Mouse (Mus musculus) heart, adult 2 months (tissue): Measurements from ENCODE around the gene Foxd3.

Source experiments
- CTCF ChIP-seq: fragments of 200-600 bp; IDR thresholded peaks from 2 replicates; pipeline ENCODE4 v1.8.1; 2022; ENCODE audit warnings: antibody characterized with exemption, mild to moderate bottlenecking, moderate library complexity
- POLR2A ChIP-seq: fragments of 200-500 bp; IDR thresholded peaks from 2 replicates; pipeline ENCODE4 v1.6.1; 2011; ENCODE audit warnings: mild to moderate bottlenecking, low read depth, low read length, control low read depth; ENCODE audit not compliant: insufficient read depth

DNA sequence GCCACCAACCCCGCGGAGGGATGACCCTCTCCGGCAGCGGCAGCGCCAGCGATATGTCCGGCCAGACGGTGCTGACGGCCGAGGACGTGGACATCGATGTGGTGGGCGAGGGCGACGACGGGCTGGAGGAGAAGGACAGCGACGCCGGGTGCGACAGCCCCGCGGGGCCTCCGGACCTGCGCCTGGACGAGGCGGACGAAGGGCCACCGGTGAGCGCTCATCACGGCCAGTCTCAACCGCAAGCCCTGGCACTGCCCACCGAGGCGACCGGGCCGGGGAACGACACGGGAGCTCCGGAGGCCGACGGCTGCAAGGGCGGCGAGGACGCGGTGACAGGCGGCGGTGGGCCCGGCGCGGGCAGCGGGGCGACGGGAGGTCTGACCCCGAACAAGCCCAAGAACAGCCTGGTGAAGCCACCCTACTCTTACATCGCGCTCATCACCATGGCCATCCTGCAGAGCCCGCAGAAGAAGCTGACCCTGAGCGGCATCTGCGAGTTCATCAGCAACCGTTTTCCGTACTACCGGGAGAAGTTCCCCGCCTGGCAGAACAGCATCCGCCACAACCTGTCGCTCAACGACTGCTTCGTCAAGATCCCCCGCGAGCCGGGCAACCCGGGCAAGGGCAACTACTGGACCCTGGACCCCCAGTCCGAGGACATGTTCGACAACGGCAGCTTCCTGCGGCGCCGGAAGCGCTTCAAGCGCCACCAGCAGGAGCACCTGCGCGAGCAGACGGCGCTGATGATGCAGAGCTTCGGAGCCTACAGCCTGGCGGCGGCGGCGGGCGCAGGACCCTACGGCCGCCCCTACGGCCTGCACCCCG, 718 bp downstream of the Foxd3 start:
- TF ChIP-seq CTCF (no peak), POLR2A (no peak)
